Mouse (Mus musculus) adrenal gland, adult 18-20 months (tissue): Measurements from ENCODE around the gene Kremen2. TPM values are rescaled to one million over a fixed set of nuclear protein-coding genes. Genes with fewer than 3 reads are reported as not detected.

Experiments used
- DNase-seq, 2 experiments: peaks; one replicate each; pipeline ENCODE4 v3.0.0; 2021 to 2022; ENCODE audit warnings: low spot score in 2 of 2
- total RNA-seq, 2 experiments: library from RNA; stranded (reverse); gene quantifications; 1 replicate in 1 of 2; 2 replicates in 1 of 2; pipeline ENCODE4 v1.2.3; 2021

The Kremen2 gene
- total RNA-seq, 2 experiments from 2014 or later, result 0.13 TPM; not detected in 1

GRCm38 (mm10) chr17:23761155-23761554 lies 15.5 kb upstream of the Kremen2 start:
- DNase-seq, result no peak

GRCm38 (mm10) chr17:23760231-23760630 lies 14.6 kb upstream of the Kremen2 start:
- no peak for DNase-seq

GRCm38 (mm10) chr17:23758801-23759200 lies 13.2 kb upstream of the Kremen2 start:
- no peak for DNase-seq

- DNase-seq, result no peak
These were observed 11.9 kb upstream of the Kremen2 start for GRCm38 (mm10) chr17:23757581-23757980.

GRCm38 (mm10) chr17:23755689-23756088 lies 10.1 kb upstream of the Kremen2 start:
- DNase-seq, result no peak

GRCm38 (mm10) chr17:23749400-23750191 lies 4.0 kb upstream of the Kremen2 start:
- peak in 1 of 2 experiments; percentile 22 for DNase-seq

GRCm38 (mm10) chr17:23748631-23749391 lies 3.2 kb upstream of the Kremen2 start:
- peak; percentile 57 to 75 for DNase-seq

GRCm38 (mm10) chr17:23748026-23748425 lies 2.4 kb upstream of the Kremen2 start:
- no peak for DNase-seq

- DNase-seq, result no peak
These were observed 1.8 kb upstream of the Kremen2 start for GRCm38 (mm10) chr17:23747471-23747870.

GRCm38 (mm10) chr17:23746767-23747166 lies 1.1 kb upstream of the Kremen2 start:
- no peak for DNase-seq

- DNase-seq, result no peak
These were observed 678 bp upstream of the Kremen2 start for GRCm38 (mm10) chr17:23746311-23746710.

GRCm38 (mm10) chr17:23744651-23745050 lies 982 bp downstream of the Kremen2 start:
- no peak for DNase-seq

- no peak for DNase-seq
These were observed 1.6 kb downstream of the Kremen2 start for GRCm38 (mm10) chr17:23744076-23744475.

GRCm38 (mm10) chr17:23742941-23743340 lies 2.7 kb downstream of the Kremen2 start:
- DNase-seq, result no peak

- peak in 1 of 2 experiments; percentile 42 for DNase-seq
These were observed 3.3 kb downstream of the Kremen2 start for GRCm38 (mm10) chr17:23742210-23742793.

- DNase-seq, result no peak
These were observed 4.0 kb downstream of the Kremen2 start for GRCm38 (mm10) chr17:23741359-23742209.

GRCm38 (mm10) chr17:23740598-23741021 lies 5.0 kb downstream of the Kremen2 start, which contains the start of gene Paqr4:
TSS of gene Paqr4 (minus strand) at chr17:23740867.
- no peak for DNase-seq

- DNase-seq, result peak; percentile 82 to 85
These were observed 5.5 kb downstream of the Kremen2 start for GRCm38 (mm10) chr17:23740136-23740584.

- DNase-seq, result peak; percentile 36 to 43
These were observed 6.2 kb downstream of the Kremen2 start for GRCm38 (mm10) chr17:23739202-23740135.

- DNase-seq, result no peak
These were observed 6.8 kb downstream of the Kremen2 start for GRCm38 (mm10) chr17:23738836-23739201.
